Mouse (Mus musculus): ENCODE measurements at regions not wholly inside any gene's neighbourhood (a gene's known extent, or its start where the extent isn't known, plus 50 kb on each side); places are given as distances from the start of the nearest gene placed in this dataset.

GRCm38 (mm10) chr14:68807918-68808317 is 486.2 kb downstream of the Synb start:
- TF ChIP-seq CTCF (IDR thresholded peaks at IDR 0.05; ENCODE audit: low read depth) (no peak), EP300 (IDR thresholded peaks at IDR 0.05; ENCODE audit: low read depth) (no peak)
